Mouse (Mus musculus): ENCODE data around the gene Ldhb.

Ldhb gene

GRCm38 (mm10) chr6:142451381-142451780, 56.4 kb downstream of the Ldhb start:
- DNase-seq (ENCODE audit: low spot score in 2 of 2) = no peak

Measured in urinary bladder, adult 18-20 months (tissue).